Mouse (Mus musculus): Measurements from ENCODE around the gene S1pr1. TPM values are rescaled to one million over a fixed set of nuclear protein-coding genes. Genes with fewer than 3 reads are reported as not detected.

The S1pr1 gene
- total RNA-seq, 2 experiments from 2014 or later: 49.3 to 56.3 TPM

- intact Hi-C loops (cut with DNase I): no loop called here
- DNase-seq (ENCODE audit: extremely low spot score in 1 of 2, low spot score in 2 of 2): no peak
Measured at GRCm38 (mm10) chr3:115687821-115688220, 27.1 kb downstream of the S1pr1 start.

GRCm38 (mm10) chr3:115682328-115683088 is 32.4 kb downstream of the S1pr1 start:
- intact Hi-C loops (cut with DNase I): no loop called here
- peak in 1 of 2 experiments; percentile 25 for DNase-seq (ENCODE audit: extremely low spot score in 1 of 2, low spot score in 2 of 2)

GRCm38 (mm10) chr3:115681184-115681583 is 33.7 kb downstream of the S1pr1 start:
- intact Hi-C loops (cut with DNase I): no loop called here

GRCm38 (mm10) chr3:115679022-115679421 is 35.9 kb downstream of the S1pr1 start:
- intact Hi-C loops (cut with DNase I): no loop called here
- DNase-seq (ENCODE audit: extremely low spot score in 1 of 2, low spot score in 2 of 2): no peak

More at GRCm38 (mm10) chr3:115681184-115681583, 33.7 kb downstream of the S1pr1 start:
- DNase-seq (ENCODE audit: extremely low spot score in 1 of 2, low spot score in 2 of 2): no peak

GRCm38 (mm10) chr3:115675546-115676535 is 39.0 kb downstream of the S1pr1 start:
- intact Hi-C loops (cut with DNase I): no loop called here
- DNase-seq (ENCODE audit: extremely low spot score in 1 of 2, low spot score in 2 of 2): no peak

- intact Hi-C loops (cut with DNase I): no loop called here
Measured at GRCm38 (mm10) chr3:115674665-115675064, 40.2 kb downstream of the S1pr1 start.

GRCm38 (mm10) chr3:115673663-115674157 is 41.2 kb downstream of the S1pr1 start:
- no peak for DNase-seq (ENCODE audit: extremely low spot score in 1 of 2, low spot score in 2 of 2)
- intact Hi-C loops (cut with DNase I): no loop called here

More at GRCm38 (mm10) chr3:115674665-115675064, 40.2 kb downstream of the S1pr1 start:
- DNase-seq (ENCODE audit: extremely low spot score in 1 of 2, low spot score in 2 of 2): no peak

GRCm38 (mm10) chr3:115672965-115673662 is 41.8 kb downstream of the S1pr1 start:
- intact Hi-C loops (cut with DNase I): no loop called here
- DNase-seq (ENCODE audit: extremely low spot score in 1 of 2, low spot score in 2 of 2): no peak

- intact Hi-C loops (cut with DNase I): no loop called here
- no peak for DNase-seq (ENCODE audit: extremely low spot score in 1 of 2, low spot score in 2 of 2)
Measured at GRCm38 (mm10) chr3:115669230-115669629, 45.6 kb downstream of the S1pr1 start.

GRCm38 (mm10) chr3:115667182-115667581 is 47.7 kb downstream of the S1pr1 start:
- no peak for DNase-seq (ENCODE audit: extremely low spot score in 1 of 2, low spot score in 2 of 2)
- intact Hi-C loops (cut with DNase I): no loop called here

GRCm38 (mm10) chr3:115666547-115666946 is 48.3 kb downstream of the S1pr1 start:
- no peak for DNase-seq (ENCODE audit: extremely low spot score in 1 of 2, low spot score in 2 of 2)
- intact Hi-C loops (cut with DNase I): no loop called here

- intact Hi-C loops (cut with DNase I): loop anchor here (5.0 kb wide), 1 partner anchor 48 kb away; no protein-coding TSS in a partner anchor
- no peak for DNase-seq (ENCODE audit: extremely low spot score in 1 of 2, low spot score in 2 of 2)
Measured at GRCm38 (mm10) chr3:115664497-115664896, 50.4 kb downstream of the S1pr1 start.

- DNase-seq (ENCODE audit: extremely low spot score in 1 of 2, low spot score in 2 of 2): peak; percentile 82 to 84
- intact Hi-C loops (cut with DNase I): loop anchor here (2.0 to 5.0 kb wide), 2 partner anchors 51 to 318 kb away; no protein-coding TSS in a partner anchor
Measured at GRCm38 (mm10) chr3:115660701-115661460, 54.0 kb downstream of the S1pr1 start.

Other genes with a start within 250 kb of the S1pr1 start
- gene Dph5, start 172.8 kb upstream of the S1pr1 start, total RNA-seq (2021): 10 to 100 TPM; 12.9 to 13.6 TPM